Mouse (Mus musculus) myocyte (in vitro differentiated cells): Measurements from ENCODE around the gene Sppl2c.

ENCODE experiments used
- MAX ChIP-seq: IDR thresholded peaks from one replicate; pipeline ENCODE4 v1.6.1; 2011; ENCODE audit warnings: low read depth, mild to moderate bottlenecking, control low read depth
- MYOD1 ChIP-seq, 3 experiments: IDR thresholded peaks; one replicate each; pipeline ENCODE4 v1.6.1; 2011; ENCODE audit warnings: control low read depth in 2 of 3, low read depth in 2 of 3, mild to moderate bottlenecking in 2 of 3, moderate library complexity in 1 of 3; ENCODE audit not compliant: insufficient read length in 2 of 3, control insufficient read depth in 1 of 3
- MYOG ChIP-seq, 3 experiments: IDR thresholded peaks; one replicate each; pipeline ENCODE4 v1.6.1; 2011; ENCODE audit warnings: control low read depth in 2 of 3, low read depth in 2 of 3, mild to moderate bottlenecking in 2 of 3; ENCODE audit not compliant: insufficient read length in 2 of 3, control insufficient read depth in 1 of 3, insufficient read depth in 1 of 3
- POLR2A ChIP-seq: IDR thresholded peaks from one replicate; pipeline ENCODE4 v1.6.1; 2011; ENCODE audit warnings: low read depth, mild to moderate bottlenecking, control low read depth, moderate library complexity; ENCODE audit not compliant: insufficient read length
- REST ChIP-seq: IDR thresholded peaks from one replicate; pipeline ENCODE4 v1.6.1; 2011; ENCODE audit warnings: mild to moderate bottlenecking, control low read depth, moderate library complexity; ENCODE audit not compliant: insufficient read depth, insufficient read length
- TCF12 ChIP-seq: IDR thresholded peaks from one replicate; pipeline ENCODE4 v1.6.1; 2011; ENCODE audit warnings: mild to moderate bottlenecking, control low read depth; ENCODE audit not compliant: poor library complexity, insufficient read depth, severe bottlenecking
- USF1 ChIP-seq: IDR thresholded peaks from one replicate; pipeline ENCODE4 v1.6.1; 2011; ENCODE audit warnings: low read depth, mild to moderate bottlenecking, control low read depth, moderate library complexity

DNA sequence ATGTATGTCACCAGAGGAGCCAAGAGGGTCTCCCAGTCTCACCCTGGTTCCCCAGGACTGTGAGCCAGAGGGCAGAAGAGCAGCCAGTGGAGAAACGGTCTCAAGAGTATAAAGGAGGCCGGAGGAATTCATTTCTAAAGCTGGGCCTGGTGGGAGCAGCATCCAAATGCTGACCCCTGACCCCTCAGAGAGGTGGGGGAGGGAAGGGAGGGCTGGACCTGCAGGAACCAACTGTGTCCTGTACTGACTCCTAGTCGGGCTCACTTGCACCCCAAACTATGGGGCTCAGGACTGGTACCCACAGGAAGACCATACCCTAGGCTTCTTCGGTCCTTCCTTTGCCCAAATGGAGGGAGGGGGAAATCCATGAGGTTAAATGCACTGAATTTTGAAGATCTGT is 31.8 kb upstream of the Sppl2c start:
- no peak for TF ChIP-seq POLR2A
- no peak for TF ChIP-seq MYOD1 (IDR thresholded peaks at IDR 0.05; ENCODE audit: control insufficient read depth in 1 of 3, insufficient read length in 2 of 3, low read depth in 2 of 3)
- TF ChIP-seq REST = no peak
- TF ChIP-seq MAX = no peak
- TF ChIP-seq USF1 = no peak
- TF ChIP-seq MYOG (IDR thresholded peaks at IDR 0.05; ENCODE audit: control insufficient read depth in 1 of 3, insufficient read depth in 1 of 3, insufficient read length in 2 of 3, low read depth in 2 of 3) = no peak
- TF ChIP-seq TCF12 = no peak
